Mouse (Mus musculus) right cerebral cortex, postnatal 25 days (tissue): Measurements from ENCODE around the gene St5.

Experiments used
- DNase-seq: peaks from one replicate; pipeline ENCODE4 v3.0.0; 2022

The St5 gene

GRCm38 (mm10) chr7:109606994-109607610 is 96.3 kb downstream of the St5 start:
- DNase-seq: no peak

- no peak for DNase-seq
These were observed 100.8 kb downstream of the St5 start for GRCm38 (mm10) chr7:109602562-109602961.

- no peak for DNase-seq
These were observed 101.4 kb downstream of the St5 start for GRCm38 (mm10) chr7:109602022-109602421.

GRCm38 (mm10) chr7:109600702-109601101 is 102.7 kb downstream of the St5 start:
- DNase-seq: no peak

GRCm38 (mm10) chr7:109599998-109600397 is 103.4 kb downstream of the St5 start:
- no peak for DNase-seq

- DNase-seq: no peak
These were observed 108.4 kb downstream of the St5 start for GRCm38 (mm10) chr7:109594845-109595531.

- DNase-seq: no peak
These were observed 109.4 kb downstream of the St5 start for GRCm38 (mm10) chr7:109593992-109594391.

GRCm38 (mm10) chr7:109592184-109592583 is 111.2 kb downstream of the St5 start:
- DNase-seq: no peak

- DNase-seq: no peak
These were observed 112.8 kb downstream of the St5 start for GRCm38 (mm10) chr7:109590576-109590975.

GRCm38 (mm10) chr7:109588990-109589389 is 114.4 kb downstream of the St5 start:
- DNase-seq: no peak

- no peak for DNase-seq
These were observed 115.3 kb downstream of the St5 start for GRCm38 (mm10) chr7:109588145-109588544.

- DNase-seq: no peak
These were observed 118.9 kb downstream of the St5 start for GRCm38 (mm10) chr7:109584467-109584866.

GRCm38 (mm10) chr7:109580489-109580888 is 122.9 kb downstream of the St5 start:
- DNase-seq: no peak

GRCm38 (mm10) chr7:109579585-109580307 is 123.7 kb downstream of the St5 start:
- no peak for DNase-seq

- no peak for DNase-seq
These were observed 124.4 kb downstream of the St5 start for GRCm38 (mm10) chr7:109578880-109579584.

- DNase-seq: no peak
These were observed 126.8 kb downstream of the St5 start for GRCm38 (mm10) chr7:109576321-109577314.

- DNase-seq: no peak
These were observed 129.2 kb downstream of the St5 start for GRCm38 (mm10) chr7:109574166-109574565.

- DNase-seq: no peak
These were observed 135.0 kb downstream of the St5 start for GRCm38 (mm10) chr7:109568391-109568892.

GRCm38 (mm10) chr7:109566841-109567768 is 136.3 kb downstream of the St5 start:
- DNase-seq: no peak

- no peak for DNase-seq
These were observed 137.1 kb downstream of the St5 start for GRCm38 (mm10) chr7:109566327-109566726.
